Mouse (Mus musculus) thymus, adult 18-20 months (tissue): ENCODE results near the gene Svip.

Source experiments
- DNase-seq, 2 experiments: peaks; one replicate each; pipeline ENCODE4 v3.0.0; 2022; ENCODE audit warnings: mixed read lengths in 2 of 2

The Svip gene

DNA sequence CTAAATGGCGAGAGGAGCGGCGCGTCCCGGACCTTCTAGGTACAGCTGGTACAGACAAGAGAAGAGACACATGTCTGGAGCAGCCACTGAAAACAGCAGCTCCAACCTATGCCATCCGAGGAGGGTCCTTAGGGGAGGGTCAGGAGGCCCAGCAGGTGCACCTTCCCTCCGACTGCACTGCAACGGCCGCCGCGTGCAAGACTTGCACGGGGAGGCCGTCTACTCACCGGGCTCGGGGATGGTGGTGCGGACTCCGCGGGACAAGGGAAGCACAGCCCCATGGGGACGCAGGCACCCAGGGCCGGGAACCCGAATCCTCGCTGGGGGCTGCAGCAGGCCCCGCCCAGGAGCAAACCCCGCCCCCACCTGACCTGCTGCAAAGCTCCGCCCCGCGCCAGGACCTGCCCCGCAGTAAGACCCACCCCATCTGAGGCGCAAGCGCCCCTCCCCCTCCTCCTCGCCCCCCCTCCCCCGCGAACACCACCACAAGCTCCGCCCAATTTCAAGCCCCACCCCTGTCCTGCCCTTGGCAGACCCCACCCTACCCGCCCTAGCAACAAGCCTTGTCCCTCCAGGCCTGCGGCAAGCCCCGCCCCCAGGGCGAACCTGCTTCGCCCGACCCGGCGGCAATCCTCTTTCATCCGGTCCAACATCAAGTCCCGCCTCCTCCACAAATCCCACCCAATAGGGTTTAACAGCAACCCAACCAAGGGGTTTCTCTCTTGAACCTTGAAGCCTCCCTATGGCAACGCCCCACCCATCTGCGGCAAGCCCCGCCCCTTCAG, at the start of gene Svip:
Gene Svip, minus strand, starts transcription at position 508 of the 785 bp plus-strand sequence.
- DNase-seq = peak; percentile 37 to 60

DNA sequence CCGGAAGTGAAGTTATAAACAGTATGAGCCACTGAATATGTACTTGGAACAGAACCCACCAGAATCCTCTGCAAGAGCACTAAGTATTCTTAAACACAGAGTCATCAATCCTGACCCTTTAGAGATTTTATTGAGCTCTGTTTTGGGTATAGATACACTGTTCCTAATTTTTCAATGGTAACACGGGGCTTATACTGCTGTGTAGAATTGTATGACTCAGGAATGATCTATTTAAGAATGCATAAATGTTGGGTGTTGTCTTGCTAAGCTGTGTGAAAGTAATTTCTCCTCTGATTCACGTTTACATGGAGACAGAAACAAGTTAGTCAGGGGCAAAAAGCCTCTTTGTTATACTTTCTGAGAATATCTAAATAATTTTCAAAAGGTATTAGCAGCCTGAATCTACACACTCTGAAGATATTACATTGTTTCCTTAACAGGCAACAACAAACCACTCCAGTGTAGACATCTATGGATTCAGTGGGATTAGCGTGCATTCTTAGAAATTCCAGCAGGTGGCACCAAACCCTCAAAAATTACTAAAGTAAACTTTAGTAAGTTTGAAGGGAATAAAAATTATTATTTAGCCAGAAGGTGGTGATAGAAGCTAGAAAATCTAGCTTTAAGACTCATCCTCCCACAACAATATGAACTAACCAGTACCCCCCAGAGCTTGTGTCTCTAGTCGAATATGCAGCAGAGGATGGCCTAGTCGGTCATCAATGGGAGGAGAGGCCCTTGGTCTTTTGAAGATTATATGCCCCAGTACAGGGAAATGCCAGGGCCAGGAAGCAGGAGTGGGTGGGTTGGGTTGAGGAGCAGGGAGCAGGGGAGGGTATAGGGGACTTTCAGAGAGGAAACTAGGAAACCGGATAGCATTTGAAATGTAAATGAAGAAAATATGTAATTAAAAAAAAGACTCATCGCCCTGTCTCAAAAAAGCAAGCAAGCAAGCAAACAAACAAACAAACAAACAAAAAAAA, 32.1 kb upstream of the Svip start:
- DNase-seq = no peak

DNA sequence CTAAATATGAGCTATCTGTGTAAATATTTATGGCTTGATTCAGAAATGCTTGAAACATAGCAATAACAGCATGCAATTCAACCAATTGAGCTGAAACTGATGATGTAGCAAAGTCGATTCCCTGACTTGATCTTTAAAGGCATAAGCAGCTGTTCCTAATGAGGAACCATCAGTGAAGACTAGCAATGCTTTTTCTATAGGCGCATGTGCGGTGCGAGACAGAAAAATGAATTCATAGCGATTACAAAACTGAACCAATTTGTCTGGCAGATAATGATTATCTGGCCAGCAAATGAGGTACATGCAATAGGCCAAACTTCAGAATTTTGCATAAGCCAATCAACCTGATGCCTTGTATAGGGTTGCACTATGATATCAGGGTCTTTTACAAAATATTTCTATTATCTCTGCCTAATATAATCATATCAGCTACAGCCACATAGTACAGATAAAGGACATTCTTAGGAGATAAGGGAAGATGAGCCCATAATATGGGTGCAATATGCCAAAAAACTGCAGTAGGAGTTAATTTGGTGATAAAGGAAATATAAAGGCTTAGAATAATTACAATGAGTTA, 18.3 kb upstream of the Svip start:
- no peak for DNase-seq

DNA sequence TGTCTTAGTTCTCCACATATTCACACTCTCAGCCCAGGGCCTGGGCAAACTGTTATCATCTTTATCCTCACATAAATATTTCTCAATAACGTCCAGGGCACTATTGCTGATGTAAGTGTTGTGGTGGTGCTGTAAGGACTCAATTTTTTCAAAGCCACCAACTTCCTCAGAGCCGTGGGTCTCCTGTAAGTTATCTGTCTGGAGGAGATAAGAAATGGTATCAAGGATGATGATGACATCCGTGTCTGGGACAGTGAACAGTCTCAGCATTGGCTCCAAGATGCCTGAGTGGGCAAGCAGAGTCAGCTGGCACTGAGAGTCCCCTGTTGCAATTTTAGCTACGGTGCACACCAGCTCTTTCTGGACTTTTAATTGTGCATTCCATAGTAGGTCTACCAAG, 16.2 kb upstream of the Svip start:
- no peak for DNase-seq

DNA sequence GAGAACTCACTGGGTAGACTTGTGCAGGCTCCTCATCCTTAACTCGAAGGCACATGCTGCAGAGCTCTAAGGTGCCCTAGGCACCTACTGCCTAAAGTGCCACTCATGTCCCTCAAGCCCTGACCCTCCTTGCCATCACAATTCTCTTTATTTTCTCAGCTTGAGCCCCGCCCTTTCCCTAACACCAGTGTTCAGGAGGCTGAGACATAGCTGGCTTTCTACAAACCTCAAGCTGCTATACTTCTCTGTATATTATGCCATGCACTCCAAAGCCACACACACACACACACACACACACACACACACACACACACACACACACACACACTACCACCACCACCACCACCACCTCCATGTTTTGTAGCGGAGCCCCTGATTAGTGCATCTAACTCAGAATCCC, 9.8 kb upstream of the Svip start, which contains the start of gene 1700015G11Rik:
Gene 1700015G11Rik, minus strand, starts transcription at position 101 of the 400 bp plus-strand sequence.
- DNase-seq = no peak

DNA sequence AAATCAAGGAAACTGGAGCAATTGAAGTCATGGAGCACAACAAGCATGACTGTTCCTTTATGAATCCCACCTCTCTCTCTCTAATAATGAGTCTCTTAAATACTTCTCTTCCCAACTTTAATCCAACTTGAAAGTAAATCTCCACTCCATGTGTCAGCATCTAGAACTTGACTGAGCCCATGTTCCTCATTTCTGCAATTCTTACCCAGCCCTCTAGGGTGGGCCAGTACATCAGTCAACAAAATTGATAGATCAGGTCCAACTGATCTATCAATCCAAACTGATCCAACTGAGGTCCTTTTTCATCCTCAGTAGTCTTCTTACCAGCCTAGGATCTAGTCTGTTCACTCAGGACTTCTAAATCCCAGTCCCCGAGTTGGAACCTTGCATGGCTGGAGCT, 9.4 kb upstream of the Svip start:
- no peak for DNase-seq

DNA sequence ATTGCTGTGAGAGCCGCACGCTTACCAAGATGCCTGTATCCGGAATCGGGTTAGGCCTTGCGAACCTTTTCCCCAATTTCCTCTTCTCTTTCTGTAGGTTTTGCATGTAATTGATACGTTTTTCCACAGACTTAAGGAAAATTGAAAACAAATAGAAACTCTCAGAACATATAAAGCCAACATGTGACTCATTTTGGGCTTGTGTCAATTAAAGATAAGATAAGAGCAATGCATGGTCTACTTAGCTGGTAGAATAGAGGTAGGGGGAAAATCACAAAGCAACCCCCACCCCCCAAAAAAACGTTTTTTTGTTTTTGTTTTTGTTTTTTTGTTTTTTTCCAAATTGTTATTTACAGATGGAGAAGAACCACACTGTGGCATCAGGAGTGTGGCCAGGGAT, 7.6 kb upstream of the Svip start:
- no peak for DNase-seq

DNA sequence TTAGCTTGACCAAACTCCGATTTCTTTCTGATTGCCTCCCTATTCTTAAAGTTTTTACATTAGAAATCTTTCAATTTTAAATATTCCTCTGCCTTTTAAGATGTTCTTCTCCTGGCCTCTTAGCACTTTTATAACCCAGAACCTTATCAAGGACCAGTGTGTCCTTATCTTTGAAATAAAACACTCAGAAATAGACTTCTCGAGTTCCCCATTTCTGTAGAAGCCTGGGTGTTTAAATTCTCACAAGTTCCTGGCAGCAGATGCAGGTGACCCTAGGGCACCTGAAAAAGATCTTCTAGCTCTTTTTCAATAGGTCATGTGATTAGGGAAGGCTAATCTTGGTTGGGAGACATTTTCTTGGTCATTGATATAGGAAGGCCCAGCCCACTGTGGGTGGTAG, 1.3 kb upstream of the Svip start:
- no peak for DNase-seq

DNA sequence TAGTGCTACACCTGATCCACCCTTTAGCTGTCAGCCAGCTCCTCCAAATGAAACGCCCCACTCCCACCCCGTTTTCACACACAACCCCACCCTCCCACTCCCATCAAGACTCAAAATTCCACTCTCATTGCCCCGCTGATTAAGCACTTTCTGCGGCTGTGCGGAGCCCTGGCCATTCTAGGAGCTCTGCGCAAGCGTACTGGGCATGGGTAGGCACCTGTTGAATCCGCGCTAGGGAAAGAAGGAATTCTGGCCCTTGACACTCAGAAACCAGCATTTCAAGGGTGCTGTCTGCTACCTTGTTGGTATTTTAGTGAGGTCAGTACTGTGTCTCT, 445 bp upstream of the Svip start:
- DNase-seq = no peak

DNA sequence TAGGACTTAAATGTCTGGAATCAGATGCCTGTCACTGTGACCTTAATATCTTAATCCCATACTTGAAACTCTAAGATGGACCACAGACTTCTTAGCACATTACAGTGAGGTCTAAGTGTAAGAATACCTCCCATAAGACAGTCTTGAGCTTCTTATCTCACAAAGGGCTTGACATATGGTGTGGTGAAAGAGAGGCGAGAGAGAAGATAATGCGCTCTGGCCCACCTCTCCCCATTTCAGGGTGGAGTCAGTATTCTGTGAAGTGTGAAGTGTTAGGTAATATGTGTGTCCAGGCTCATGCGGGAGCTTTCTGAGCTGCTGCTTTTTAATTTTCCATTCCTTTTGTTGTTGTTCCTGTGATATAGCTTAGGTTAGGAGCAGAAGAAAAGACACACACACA, 14.8 kb downstream of the Svip start:
- DNase-seq = no peak

DNA sequence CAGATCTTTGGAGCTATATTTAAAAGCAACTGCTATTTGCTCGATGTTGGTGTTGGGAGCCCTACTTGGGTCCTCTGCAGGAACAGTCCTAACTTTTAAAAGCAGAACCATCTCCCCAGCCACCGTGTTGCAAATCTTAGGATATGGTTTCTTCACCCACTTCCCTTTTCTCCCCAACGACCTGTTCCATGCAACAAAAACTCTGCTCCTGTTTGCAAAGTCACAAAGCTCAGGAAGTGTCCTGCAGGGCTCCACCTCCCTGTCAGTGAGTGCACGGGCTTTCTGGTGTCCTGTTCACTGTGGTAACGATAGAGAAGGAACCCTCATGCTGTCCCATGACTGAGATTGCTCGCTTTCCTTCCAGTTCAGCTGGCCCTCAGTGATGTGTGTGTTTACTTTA, 18.9 kb downstream of the Svip start:
- DNase-seq = no peak

DNA sequence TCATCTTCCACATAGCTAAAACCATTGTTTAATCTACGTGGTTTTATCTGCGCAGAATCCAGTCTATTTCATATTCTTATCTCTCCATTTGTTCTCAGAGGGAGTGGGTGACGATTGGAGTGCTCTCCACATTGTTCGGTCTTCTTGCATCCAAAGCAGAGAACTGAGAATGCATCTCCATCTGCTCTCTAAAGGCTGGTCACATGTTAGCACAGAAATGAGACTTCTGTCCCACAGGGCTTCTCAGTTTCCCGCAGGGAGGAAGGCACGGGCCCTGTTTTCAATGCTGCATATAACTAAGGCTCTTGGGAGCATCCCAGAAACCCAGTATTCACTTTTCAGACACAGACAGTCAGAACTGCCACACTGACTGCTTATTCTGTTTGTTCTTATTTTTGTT, 20.1 kb downstream of the Svip start:
- no peak for DNase-seq

DNA sequence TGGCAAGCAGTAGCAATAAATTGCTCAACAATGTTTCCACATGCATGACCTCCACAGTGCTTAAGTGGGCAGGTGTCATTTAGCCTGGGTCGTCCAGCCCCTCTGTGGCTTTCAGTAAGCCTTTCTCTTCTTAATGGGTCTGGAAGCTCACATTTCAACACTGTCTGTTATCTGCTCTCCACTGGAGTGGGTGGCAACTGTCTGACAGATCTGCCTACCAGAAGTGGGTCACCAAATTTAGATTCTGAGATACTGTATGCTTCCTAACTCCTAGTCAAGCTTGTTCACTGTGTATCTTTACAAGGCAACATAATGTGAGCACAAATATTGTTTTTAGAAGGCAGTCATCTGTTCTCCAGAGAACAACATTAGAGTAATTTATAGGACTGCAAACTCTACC, 23.5 kb downstream of the Svip start:
- no peak for DNase-seq

DNA sequence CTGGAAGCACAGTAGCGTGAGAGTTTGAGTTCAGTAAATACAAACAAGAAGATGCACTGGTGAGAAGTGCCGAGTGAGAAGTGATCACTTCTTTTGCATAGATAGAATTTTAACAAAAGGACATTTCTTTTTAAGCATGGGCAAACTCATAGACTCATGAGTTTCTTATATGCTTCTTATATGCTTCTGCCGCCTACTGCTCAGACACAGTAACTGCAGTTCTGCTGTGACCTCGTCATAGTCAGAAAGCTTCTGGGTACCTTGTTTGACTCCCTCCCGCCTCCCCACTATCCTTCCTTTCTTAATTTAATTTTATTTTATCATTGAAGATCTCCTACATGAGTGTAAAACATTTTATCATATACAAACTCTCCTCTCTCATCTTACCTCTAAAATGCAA, 26.5 kb downstream of the Svip start:
- DNase-seq = no peak

DNA sequence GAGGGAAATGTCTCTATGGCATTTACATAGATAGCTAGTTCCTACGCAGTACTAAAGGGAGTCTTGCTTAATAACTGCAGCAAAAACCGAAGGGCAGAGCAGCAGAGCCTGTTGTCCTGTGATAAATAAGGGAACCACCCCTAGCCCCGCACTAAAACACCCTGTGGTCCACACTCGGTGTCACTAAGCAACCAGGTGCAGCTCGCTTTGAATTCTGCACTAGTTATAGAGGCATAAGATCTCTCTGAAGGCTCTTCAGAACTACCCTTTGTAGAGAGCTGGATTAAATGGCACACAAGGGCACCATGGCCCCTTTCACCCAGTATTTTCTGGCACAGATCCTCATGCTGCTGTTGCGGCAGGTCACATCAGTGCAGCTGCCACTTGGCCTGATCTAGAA, 30.6 kb downstream of the Svip start:
- no peak for DNase-seq

DNA sequence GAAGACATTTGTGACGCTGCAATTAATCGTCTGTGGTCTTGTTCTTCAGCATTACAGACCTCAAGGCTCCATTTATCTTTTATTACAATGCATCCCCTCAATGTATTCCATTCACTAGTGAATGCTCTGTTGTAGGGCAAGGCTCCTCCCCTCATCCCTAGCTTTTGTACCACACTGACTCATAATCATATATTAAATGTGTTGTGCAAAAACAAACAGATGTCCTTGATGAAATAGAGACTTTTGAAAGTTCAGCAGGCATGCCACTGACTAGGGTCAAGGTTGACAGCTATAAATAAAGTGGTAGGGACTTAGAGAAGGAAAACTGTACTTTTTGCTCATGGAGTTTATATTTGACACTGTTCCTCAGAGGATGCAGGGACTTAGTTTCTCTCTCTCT, 32.3 kb downstream of the Svip start:
- DNase-seq = no peak

DNA sequence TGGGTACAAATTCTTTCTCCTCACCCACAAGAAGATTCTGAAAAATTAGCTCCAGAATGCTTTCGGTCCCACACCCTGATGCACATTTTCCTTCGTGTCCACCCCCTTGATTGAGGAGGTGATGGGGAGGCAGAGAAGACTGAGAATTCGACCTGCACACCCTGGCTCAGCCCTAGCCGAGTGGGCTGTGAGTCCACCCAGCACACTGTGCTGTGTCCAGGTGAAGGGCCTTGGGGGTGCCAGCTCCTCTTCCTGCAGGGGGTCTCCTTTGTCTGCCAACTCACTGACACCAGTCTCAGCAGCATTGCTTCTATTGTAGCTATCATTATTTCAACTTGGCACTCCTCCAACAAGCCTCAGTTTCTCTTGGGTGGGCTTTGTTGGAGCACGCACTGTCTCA, 32.7 kb downstream of the Svip start:
- no peak for DNase-seq

DNA sequence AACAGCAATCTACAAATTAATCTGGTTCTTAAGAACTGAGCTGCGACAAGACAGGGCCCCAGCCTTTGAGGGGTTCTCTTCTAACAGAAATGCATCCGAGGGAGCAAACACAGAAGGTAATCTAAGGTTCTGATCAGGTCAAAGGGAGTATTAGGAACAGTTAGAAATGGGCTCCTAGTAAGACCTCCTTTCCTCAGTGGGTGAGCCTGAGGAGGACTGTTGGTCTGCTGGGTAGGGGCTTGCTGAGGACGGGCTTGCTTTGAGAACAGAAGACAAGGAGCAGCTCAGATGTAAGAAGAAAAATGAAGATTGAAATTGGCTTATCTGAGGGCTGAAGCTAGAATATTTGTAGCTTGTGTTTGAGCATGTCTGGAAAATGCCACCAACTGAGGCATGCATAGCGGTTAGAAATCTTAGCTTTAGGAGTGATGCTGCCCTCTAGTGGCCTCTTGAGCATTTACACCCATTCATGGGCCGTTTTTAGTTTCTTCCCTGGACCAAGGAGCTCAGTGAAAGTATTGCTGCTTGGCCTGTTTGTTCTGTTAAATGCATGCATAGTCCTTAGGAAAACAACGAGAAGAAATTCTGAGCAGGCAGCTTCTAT, 33.5 kb downstream of the Svip start:
- DNase-seq = no peak

DNA sequence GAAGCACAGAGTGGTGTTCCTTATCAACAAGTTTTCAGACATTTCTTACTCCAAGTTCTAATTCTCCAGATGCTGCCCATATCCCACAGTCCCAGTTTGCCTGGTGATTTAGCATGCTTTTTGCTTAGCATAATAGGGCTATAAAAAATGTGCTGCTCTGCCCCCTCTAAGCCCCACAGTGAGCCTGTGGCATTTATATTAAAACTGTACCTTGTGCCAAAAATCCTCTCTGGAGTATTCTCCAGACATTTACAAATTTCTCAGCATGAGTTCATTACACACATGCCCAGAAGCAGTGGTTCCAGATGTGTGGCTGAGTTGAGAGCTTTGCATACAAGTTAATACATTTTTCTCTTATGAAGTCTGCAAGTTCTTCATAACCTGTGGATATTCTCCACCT, 36.4 kb downstream of the Svip start:
- no peak for DNase-seq

DNA sequence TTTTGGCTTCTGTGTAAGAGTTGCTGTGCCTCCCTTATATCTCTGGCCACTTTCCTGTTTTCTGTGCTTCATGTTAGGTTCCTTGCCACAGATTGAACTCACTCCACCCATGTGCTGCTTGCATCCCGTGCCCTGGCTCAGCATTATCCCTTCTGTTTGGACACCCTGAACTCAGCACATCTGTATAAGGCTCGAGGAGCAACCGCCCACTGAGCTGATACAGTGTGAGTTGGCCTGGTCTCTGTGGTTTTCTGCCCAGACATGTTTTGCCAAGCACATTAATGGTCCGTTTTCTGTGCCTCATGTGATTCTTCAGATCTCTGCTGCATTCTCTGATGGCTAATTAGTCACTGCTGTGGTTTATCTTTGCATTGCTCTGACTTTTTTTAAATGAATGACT, 38.2 kb downstream of the Svip start:
- no peak for DNase-seq

DNA sequence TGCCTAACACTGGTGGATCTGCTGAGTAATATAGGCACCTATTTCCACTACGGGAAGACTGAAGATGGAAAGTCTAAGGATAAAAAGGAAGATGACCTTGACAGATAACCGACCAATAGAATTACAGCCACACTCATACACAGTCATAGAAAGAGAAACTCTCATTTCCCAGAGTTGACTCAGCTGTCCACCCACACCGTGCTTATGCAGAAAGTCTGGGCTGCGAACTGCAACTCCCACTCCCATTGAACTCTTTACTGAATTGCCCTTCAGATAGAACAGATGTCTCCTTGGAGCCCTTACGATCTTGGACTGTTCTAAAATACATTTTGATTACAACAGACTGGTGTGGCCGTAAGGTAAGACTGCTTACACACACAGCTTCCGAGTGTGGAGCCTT, 41.1 kb downstream of the Svip start:
- no peak for DNase-seq

DNA sequence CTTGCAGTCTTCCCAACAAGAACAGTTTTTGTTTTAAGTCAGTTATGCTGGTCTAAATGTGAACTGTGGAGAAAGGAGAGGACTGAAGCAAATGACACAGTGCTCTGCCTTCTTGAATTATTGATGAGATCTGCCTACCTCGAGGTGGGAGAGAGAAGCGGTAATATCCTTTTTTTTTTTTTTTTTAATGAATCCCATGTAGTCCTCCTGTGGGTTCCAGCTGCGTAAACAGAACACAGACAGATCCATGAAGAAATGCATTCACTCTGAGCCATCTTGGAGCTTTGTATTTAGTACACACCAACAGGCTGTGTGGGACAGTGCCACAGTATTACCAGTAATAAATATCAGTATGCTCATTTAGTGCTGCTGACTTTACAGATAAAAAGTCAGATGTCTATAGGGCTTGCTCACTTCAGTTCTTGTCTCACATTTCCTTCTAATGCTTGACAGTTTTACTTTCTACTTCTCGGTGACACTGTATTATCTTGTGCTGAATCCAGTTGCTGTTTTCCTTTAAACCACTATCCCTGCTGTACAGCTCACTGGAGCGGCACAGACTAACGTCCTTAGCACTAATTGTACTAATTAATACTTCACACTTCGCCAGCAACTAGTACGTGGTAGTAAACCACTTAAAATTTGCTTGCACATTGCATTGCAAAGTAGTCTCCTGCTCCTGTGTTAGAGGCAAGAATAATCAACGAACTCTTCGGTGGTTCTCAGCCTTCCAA, 43.4 kb downstream of the Svip start:
- no peak for DNase-seq
